Mouse (Mus musculus) right cerebral cortex, postnatal 4 days (tissue): ENCODE results near the gene Hid1.

Source experiments
- DNase-seq: peaks from one replicate; pipeline ENCODE4 v3.0.0-alpha.2; 2022

The Hid1 gene

DNA sequence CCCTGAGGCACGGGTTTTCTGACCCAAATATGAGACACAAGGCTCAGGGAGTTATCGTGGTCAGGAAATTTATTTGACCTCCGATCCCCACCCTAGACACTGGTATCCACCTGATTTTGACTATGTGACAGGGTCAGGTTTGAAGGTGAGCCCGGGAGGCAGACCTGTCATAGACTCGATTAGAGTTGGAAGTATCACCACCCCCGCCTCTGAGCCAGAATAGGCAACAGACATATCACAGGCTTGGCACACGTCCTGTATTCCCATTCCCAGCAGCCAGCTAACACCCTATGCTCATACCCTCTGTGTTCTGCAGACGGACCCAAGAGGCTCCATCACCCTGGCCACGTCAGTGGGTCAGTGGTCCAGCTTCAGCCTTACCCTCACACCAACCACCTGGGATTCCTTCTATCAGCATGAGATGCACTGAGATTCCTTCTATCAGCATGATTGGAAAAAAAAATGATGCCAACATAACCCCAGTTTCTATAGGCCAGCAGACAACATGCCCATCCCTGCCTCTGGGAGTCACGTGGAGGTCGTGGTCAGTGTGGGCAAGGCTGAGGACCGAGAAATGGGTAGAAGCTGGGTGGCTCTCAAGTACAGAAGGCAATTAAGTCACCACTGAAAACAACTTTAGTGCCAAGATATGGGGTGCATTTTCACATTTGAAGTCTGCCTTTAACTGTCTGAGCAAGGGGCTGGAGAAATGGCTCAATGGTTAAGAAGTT lies 7.3 kb upstream of the Hid1 start:
- DNase-seq, result no peak

DNA sequence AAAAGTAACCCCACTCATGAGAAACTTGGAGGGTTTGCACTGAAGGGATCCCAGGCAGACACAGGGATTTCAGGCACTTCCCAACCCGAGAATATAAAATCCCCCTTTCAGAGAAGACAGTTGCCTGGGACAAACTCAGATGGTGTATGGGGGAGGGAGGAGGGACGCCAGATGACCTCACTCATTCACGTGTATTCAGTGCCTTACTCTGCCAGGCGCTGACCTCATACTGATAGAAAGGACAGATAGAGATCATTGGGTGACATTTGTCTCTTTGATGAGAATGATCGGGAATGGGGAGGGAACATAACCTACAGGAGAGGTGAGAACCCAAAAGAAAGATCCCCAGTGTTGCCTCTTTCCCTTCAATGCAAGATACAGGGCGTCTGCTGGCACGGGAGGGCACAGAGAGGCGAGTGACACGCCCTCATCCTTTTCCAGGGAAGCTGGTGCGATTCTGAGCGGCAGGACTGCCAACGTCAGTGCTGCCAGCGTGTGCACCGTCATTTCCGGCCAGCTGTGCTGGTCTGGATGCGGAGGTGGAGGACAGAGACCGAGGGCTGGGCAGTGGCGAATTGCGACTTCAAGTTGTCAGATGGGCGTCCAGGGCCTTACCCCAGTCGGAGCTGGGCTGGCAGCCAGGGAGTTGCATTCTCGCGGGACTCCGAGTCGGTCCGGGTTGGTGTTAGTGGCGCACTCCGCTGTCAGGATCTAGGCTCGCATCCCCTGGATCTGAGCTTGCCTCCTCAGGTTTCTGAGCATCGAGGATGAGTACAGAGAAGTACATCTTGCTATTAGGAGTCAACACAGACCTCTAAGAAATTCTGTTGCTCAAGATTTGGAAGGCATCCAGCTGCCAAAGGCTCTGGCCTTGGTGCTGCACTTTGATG lies 6.5 kb upstream of the Hid1 start:
- peak; percentile 84 for DNase-seq

DNA sequence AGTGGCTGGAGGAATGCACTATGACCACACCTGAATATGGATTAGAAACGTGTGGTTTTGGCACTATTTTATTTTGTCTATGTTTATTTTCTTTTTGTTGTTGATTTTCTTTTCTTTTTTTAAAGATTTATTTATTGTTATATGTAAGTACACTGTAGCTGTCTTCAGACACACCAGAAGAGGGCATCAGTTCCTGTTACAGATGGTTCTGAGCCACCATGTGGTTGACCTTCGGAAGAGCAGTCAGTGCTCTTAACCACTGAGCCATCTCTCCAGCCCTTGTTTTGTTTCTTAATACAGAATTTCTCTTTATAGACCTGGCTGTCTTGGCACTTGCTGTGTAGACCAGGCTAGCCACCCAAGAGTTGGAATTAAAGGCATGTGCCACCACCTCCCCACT lies 5.2 kb upstream of the Hid1 start:
- no peak for DNase-seq

DNA sequence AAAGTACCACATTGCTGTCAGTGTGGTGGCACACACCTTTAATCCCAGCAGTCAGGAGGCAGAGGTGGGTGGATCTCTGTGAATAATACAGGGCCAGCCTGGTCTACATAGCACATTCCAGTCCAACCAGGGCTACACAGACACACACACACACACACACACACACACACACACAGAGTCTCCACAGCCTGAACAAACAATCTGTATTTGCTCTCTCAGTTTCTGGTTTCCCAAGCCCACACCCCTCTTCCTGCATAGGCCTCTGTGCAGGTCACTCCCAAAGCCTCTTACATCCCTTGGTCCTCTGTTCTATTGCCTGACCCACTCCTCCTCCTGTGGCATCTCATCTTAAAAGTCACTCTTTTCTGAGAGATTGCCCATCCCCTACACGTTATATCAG lies 4.5 kb upstream of the Hid1 start:
- DNase-seq, result no peak

DNA sequence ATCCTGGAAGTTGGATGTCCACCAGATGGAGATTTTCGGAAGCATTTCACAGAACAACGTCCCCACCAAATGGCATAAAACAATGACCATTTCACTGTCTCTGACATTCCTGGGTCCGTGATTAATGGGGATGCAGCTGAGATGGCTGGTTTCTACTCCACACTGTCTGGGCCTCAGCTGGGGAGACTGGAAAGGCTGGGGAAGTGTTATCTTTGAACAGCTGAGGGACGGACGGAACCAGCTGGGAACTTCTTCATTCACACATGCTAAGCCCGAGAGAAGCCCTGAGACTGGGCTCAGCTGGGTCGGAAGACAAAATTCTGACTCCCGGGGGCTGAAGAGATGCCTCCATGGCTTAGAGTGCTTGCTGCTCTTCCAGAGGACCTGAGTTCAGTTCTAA lies 3.8 kb upstream of the Hid1 start:
- DNase-seq, result no peak

DNA sequence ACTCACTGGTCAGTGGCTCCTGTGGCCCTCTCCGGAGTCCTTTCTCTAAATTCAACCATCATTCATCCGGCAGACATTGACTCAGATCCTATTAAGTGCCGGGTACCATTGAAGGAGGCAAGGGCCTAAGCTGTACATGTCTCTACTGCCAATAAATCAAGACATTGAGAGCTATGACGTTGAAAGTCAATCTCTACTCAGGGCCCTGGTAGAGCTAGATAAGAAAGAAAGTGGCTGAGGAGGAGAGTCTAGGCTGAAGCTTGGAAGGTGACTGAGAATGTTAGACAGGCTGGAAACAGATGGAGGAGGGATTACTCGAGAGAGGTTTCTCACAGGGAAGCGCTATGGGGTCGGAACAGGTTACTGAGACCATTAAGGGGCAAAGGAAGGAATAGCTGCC lies 2.8 kb upstream of the Hid1 start:
- DNase-seq, result no peak

DNA sequence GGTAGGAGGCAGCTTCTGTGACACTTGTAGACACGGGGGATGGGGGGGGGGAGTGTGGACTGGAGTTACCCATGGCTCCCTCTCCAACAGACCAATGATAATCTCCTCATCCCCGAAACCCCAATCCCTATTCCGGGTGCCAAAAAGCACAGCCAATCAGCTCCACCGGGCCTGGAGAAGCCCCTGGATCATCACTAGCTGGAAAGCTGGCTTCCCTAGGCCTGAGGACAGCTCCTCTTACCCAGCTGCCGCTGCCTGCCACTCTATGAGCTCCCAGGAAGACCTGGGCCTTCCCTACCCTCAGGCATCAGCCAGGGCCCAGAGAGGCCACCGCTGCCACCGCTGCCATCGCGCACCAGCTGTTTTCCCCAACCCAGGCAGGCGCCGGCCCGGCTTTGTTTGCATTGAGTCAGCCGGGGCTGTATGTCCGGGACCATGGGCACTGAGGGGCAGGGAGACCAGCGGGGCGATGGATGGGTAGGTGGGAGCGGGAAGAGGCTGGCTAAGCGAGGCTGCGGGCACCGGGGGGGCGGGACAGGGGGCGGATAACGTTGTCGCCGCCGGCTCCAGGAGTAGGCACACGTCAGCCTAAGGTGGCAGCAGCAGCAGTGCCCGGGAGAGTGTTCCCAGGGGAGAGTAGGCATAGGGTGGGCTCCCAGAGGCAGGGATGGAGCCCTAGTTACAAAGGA lies 706 bp downstream of the Hid1 start:
- peak; percentile 57 for DNase-seq

DNA sequence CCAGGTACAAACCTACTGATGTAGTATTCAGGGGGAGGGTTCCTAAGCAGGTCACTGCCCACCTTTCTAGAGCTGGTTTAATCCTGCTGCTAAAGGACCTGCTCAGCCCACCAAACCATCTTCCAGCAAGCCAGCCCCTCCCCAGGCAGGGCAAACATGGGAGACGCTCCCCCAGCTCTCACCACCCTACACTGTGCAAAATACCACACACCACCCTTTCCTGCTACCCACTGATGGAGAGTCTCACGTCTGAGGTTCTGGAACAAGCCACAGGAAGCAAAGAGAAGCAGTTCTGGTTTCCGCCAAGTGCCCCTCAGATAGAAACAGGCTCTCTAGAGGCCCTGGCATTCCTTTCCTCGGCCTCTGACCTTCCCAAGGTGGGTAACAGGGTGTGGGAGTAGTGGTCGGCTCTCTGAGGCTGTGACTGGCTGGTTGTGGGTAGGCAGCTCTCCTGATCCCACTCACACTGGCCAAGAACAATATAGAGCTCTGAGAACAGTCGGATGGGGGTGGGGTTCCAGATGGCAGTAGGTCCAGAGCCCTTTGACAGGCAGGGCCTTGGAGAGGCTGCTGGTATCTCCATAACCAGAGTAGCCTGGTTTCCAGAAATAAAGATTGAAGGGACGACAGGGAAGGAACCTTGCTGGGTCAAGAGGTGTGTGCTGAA lies 1.4 kb downstream of the Hid1 start:
- no peak for DNase-seq

DNA sequence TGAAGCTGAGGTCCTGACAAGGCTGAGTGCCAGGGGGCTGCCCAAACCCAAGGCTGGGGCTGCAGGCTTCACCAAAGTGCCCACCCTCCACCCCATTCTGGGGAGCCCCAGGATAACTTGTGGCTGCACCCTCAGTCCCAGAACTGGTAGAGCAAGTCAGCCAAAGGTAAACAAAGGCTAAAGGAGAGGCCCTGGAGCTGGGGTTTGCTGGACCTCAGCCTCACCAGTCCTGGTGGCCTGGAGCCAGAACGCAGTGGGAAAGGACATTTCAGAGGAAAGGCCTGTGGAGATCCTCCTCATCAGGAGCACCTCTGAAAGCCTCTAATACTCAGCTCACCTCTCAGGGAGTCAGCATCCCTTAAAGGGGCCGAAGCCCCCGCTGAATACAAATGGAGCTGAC lies 3.4 kb downstream of the Hid1 start:
- DNase-seq, result no peak

DNA sequence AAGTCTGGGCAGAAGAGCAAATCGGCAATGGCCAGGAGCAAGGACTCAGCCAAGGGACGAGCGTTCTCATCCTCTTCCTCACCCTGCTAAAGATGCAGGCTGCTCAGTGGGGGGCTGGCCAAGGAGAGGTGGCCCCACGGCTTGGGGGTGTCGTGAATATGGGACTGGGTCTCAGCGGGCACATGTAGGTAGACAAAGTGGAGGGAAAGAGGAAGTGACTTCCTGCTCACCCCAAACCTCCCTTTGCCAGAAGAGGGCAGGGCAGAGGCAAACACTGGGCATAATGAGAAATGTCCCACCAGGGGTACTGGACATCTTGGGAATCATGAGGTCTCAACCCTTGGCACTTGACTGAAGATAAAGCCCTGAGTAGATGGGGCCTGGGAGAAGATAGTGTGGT lies 7.8 kb downstream of the Hid1 start:
- no peak for DNase-seq

DNA sequence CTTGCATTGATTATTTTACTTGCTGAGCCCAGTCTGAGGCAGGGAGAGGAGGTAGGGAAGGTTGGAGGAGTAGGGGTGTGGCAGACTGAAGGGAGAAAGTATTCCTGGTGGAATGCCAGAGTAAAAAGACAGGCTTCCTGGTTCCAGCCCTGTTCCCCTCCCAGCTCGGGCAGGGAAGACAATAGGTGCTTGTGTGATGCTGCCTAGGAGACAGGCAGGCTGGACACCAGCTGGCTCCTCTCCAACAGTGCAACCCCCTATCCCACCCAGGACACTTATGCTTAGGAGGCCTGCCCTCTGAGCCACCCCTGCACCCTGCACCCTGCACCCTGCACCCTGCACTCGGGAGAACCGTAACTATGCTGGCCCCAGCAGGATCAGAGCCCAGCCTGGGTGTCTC lies 8.3 kb downstream of the Hid1 start:
- DNase-seq, result no peak

DNA sequence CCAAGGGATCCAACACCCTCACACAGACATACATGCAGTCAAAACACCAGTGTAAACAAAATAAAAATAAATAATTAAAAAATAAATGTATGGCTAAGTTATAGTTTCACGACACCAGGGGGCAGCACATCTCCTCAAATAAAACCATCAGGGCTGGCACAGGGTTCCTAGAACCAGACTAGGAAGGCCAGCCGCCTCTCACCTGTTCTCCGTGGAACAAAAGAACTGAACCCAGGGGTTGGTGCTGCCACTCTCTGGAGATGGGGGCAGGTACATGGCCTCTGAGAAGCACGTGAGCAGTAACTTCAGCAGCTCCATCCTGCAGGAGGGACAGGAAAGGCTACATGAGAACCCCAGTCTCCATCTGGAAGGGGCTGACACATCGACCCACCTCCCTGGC lies 9.1 kb downstream of the Hid1 start:
- DNase-seq, result peak; percentile 78

DNA sequence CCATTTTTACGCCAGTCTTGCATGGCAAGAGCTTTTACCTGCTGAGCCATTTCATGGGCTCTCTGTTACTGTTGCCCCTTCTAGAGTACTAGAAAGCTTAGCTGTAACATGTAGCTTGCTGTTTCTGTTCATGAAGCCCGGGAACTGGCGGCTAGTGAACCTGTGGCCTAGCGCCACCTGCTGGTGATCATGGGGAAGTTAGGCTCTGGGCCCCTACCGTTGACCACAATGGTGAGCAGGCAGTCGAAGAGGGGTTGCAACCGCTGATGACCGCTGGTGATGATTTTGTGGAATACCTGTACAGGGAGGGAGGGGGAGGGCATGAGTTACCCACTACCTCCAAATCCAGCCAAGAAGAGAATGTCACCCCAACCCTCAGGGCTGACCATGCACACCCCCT lies 13.4 kb downstream of the Hid1 start:
- DNase-seq, result peak; percentile 76

DNA sequence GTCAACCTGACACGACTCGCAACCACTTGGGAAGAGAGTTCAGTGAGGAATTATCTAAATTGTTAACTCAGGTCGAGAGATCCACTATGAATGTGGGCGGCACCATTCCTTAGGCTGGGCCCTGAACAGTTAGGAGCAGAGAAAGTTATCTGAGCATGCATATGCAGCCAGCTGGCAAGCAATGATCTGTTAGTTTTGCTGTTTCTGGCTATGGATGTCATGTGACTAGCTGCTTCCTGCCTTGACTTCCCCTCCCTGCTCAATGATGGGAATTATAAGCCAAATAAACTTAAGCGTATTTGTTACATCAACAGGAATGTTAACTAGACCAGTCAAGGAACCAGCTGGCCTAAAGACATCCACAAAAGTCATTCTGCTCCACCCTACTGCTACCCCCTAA lies 14.2 kb downstream of the Hid1 start:
- no peak for DNase-seq

DNA sequence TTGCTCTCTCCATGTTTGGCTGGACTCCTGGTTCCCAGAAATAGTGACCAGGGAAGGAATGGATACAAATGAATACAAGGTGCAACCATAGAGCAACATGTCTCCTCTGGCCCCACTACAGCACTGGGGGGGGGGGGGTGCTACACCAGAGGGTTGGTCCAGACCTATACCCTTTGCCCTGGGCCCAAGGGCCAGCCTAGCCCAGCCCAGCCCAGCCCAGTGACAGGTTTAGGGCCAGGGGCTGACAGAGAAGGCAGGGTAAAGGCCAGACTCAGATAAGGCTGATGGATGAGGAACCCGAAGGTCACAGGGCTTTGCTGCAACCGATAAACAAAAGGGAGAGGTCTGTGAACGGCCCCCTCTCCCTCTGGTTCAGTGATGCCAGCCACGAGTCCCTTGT lies 17.6 kb downstream of the Hid1 start:
- DNase-seq, result no peak

DNA sequence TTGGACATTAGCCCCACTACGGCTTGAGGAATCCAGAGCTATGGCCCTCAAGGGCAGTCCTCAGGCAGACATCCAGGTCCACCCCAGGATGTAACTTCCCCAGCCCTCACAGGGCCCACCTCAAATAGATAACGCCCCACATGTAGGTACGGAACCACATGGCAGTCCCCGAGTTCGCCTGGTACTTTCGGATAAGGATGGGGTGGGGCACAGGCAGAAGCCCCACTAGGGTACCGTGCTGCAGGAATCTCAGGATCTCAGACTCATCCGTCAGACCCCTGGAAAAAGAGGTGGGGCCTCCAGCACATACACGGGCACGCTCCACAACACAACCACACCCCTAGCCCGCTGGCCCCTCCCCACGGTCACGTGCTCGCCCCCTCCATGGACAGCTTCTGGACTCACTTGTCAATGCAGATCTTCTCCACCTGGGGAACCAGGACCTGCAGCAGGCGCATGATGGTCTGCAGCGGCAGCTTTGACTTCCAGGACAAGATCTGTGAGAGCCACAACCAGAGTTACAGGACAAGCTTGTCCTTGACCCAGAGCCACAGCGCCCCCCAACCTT lies 18.8 kb downstream of the Hid1 start:
- no peak for DNase-seq

DNA sequence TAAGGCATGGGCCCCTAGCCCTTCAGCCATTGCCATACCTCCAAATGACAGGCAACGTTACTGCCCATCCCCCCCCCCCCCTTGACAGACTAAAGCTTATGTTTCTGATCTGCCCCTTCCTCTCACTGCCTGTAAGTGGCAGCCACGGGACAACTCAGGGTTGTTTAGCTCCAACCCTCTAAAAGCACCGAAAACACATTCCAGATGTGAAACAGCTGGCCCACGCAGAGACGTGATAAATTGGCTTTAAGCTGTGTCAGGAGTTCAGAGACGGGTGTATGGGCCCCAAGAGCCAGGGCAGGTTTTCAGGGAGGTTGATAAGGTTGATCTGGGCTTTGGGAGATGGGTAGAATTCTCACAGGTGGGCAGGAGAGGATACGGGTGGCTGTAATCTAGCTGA lies 22.0 kb downstream of the Hid1 start:
- DNase-seq, result no peak

DNA sequence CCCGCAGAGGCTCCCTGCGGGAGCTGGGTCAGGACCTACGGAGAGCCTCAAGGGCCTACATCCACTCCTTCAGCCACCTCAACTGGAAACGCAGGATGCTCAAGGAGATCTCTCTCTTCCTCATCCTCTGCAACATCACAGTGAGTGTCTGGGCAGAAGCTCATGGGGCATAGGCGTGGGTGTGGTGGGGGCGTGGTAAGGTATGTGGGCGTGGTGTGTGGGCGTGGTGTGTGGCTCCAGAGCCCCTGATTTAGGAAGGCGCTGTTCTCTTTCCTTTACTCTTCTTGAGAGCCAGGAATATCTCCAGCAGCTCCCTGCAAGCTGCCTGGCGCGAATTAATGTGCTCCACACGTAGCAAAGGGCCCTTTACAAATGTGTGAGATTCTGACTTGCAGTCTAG lies 22.6 kb downstream of the Hid1 start:
- no peak for DNase-seq

DNA sequence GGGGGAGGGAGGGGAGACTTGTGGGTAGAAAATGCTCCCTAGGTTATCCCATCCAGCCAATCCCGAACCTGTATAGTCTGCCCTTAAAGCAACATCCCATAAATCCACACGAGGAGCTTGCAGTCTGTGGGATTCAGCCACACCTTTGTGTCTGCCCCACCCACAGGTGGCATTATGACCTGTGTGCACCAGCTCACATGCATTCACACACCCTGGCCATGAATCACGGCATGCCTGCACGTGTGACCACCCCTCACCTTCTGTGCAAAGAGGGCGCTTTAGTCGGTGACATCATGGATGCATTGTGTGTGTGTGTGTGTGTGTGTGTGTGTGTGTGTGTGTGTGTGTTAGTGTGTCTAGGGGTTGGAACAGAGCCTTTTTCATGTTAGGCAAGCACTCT lies 25.7 kb downstream of the Hid1 start:
- DNase-seq, result no peak

DNA sequence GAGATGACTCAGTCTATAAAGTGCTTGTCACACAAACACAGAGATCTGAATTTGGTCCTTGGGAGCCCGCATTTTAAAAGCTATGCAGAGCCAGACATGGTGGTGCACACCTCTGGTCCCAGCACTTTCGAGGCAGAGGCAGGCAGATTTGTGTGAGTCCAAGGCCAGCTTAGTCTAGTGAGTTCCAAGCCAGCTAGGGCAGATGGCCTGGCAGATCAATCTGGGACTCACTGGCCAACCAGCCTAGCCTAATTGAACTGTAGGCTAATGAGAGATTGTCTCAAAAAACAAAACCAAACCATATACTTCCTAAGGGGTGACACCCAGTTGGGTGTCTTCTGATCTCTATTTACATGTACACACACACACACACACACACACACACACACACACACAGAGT lies 26.3 kb downstream of the Hid1 start:
- DNase-seq, result no peak

DNA sequence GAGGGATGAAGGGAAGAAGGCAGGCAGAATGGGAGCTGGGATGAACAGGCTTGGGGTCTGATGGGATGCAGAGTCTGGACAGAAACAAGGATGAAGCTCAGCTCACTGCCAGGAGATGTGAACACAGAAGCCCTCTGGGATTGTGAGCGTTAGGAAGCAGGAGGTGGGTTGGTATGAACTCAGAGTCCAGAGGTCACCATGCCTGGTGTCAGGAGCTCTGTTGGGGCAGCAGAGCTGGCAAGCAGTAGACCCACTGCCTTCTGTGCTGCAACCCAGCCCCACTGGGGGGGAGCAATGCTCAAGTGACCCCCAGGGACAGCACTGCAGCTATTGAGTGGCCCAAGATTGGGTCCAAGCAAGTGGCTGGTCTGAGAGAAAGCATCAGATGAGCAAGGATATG lies 29.7 kb downstream of the Hid1 start:
- no peak for DNase-seq

DNA sequence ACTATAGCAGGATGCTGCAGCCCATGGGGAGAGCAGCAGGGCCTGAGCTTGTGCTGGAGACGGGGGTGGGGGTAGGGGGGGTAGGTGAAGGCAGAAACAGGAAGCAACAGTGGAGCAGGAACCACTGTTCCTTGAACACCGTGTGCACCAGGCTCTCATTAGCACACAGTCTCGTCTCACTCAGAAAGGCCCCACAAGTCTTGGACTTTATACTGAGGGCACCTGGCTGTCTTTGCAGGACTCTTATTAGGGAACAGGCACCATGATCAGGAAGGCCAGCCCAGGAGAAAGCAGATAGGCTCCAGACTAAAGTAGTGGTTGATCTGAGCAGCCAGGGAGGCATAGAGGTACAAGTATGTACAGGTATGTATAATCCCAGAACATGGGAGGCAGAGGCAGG lies 30.2 kb downstream of the Hid1 start:
- DNase-seq, result no peak

DNA sequence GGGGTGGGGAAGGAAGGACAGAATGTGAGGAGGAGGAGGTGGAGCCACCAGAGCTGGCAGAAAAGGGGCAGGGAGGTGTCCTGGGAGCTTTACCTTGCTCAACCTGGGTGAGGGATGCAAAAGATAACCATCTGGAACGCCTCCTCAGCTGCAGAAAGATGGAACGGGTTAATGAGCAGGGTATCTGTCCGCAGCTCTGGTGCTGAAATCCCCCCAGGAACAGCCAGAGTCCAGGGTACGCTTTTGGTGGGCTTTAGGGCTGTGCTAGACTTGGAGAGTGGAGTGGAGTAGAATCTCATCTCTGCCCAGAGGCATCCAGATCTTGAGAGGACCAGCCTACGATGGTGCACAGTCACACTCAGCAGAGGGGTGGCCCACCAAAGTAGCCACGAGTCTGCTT lies 31.4 kb downstream of the Hid1 start:
- DNase-seq, result no peak
